Mouse (Mus musculus) hindbrain, embryonic 11.5 days (tissue): ENCODE data around the gene Nbea. TPM values are rescaled to one million over a fixed set of nuclear protein-coding genes. Genes with fewer than 3 reads are reported as not detected.

Source experiments
- ATAC-seq: fragments of 200-750 bp; cut with Nextera tagmentation; 2 replicates; pipeline ENCODE4 v1.8.0; 2017; ENCODE audit warnings: mild to moderate bottlenecking, moderate TSS enrichment, moderate library complexity; ENCODE audit not compliant: low FRiP score
- DNase-seq: peaks from one replicate; pipeline ENCODE4 v3.0.0-alpha.2; 2015; ENCODE audit warnings: low spot score
- H3K27ac ChIP-seq: fragments of 300-500 bp; sonication (generic); 2 replicates; pipeline ENCODE4 v1.5.1; 2014; ENCODE audit warnings: mild to moderate bottlenecking, low read depth, low read length
- H3K27me3 ChIP-seq: fragments of 300-500 bp; sonication (generic); 2 replicates; pipeline ENCODE4 v1.6.1; 2014; ENCODE audit warnings: mild to moderate bottlenecking, low read length, moderate library complexity, mixed read lengths; ENCODE audit not compliant: control insufficient read depth, insufficient read depth
- H3K36me3 ChIP-seq: fragments of 300-500 bp; sonication (generic); 2 replicates; pipeline ENCODE4 v1.6.1; 2014; ENCODE audit warnings: mild to moderate bottlenecking, low read length, moderate library complexity, mixed read lengths; ENCODE audit not compliant: control insufficient read depth, insufficient read depth
- H3K4me1 ChIP-seq: fragments of 300-500 bp; sonication (generic); replicated peaks from 2 replicates; pipeline ENCODE4 v1.6.1; 2014; ENCODE audit warnings: low read length, mixed read lengths; ENCODE audit not compliant: control insufficient read depth, insufficient read depth
- H3K4me2 ChIP-seq: fragments of 300-500 bp; sonication (generic); replicated peaks from 2 replicates; pipeline ENCODE4 v1.6.1; 2014; ENCODE audit warnings: mild to moderate bottlenecking, low read depth, low read length
- H3K4me3 ChIP-seq: fragments of 300-500 bp; sonication (generic); 2 replicates; pipeline ENCODE4 v1.5.1; 2014; ENCODE audit warnings: low read depth, low read length
- H3K9ac ChIP-seq: fragments of 300-500 bp; sonication (generic); 2 replicates; pipeline ENCODE4 v1.6.1; 2014; ENCODE audit warnings: low read depth, low read length
- H3K9me3 ChIP-seq: fragments of 300-500 bp; sonication (generic); 2 replicates; pipeline ENCODE4 v1.6.1; 2016; ENCODE audit warnings: low read length; ENCODE audit not compliant: control insufficient read depth
- WGBS: fragments of 180-500 bp; shearing (Covaris S2); extraction: QIAGEN DNeasy Blood & Tissue Kit; methylation state at CpG from one replicate; pipeline ENCODE4 v1.1.7; 2014; 5-methylcytosine and 5-hydroxymethylcytosine counted together
- polyA plus RNA-seq: library from polyadenylated mRNA; unstranded; fragments of >200 nt; fragmentation: Nextera tagmentation; extraction: Ambion mirVana; gene quantifications from 2 replicates; pipeline ENCODE4 v1.2.1, GENCODE M21; 2014

Gene Nbea
- polyA plus RNA-seq, 1 experiment from 2014 or later = 34.1 TPM

GRCm38 (mm10) chr3:55828481-55829256 lies 354.8 kb downstream of the Nbea start:
- H3K36me3 ChIP-seq = no peaks in the 10 kb centered on the region
- no peaks in the 10 kb centered on the region for H3K27me3 ChIP-seq
- H3K9me3 ChIP-seq = no peaks in the 10 kb centered on the region
- H3K4me2 ChIP-seq = no peak overlapping the region
- no peak overlapping the region for H3K9ac ChIP-seq
- 62% methylated on average over 10 of the region's 10 CpGs for WGBS
- DNase-seq (peak; percentile 15), ATAC-seq (no peak)
- no peak overlapping the region for H3K4me3 ChIP-seq
- H3K4me1 ChIP-seq = no peaks in the 10 kb centered on the region
- H3K27ac ChIP-seq = no peak overlapping the region

GRCm38 (mm10) chr3:55824864-55825263 lies 358.6 kb downstream of the Nbea start:
- H3K36me3 ChIP-seq = no peaks in the 10 kb centered on the region
- H3K4me2 ChIP-seq = no peak overlapping the region
- 69% methylated on average over 3 of the region's 3 CpGs for WGBS
- no peak for ATAC-seq
- no peak overlapping the region for H3K27ac ChIP-seq
- no peak overlapping the region for H3K4me3 ChIP-seq
- no peak for DNase-seq
- H3K9ac ChIP-seq = no peak overlapping the region
- no peaks in the 10 kb centered on the region for H3K9me3 ChIP-seq
- H3K27me3 ChIP-seq = no peaks in the 10 kb centered on the region
- no peaks in the 10 kb centered on the region for H3K4me1 ChIP-seq

GRCm38 (mm10) chr3:55819598-55819997 lies 363.9 kb downstream of the Nbea start:
- Histone ChIP-seq H3K9ac (no peak overlapping the region), H3K4me1 (no peaks in the 10 kb centered on the region), H3K4me3 (no peak overlapping the region), H3K4me2 (no peak overlapping the region), H3K27ac (no peak overlapping the region), H3K36me3 (no peaks in the 10 kb centered on the region), H3K9me3 (no peaks in the 10 kb centered on the region), H3K27me3 (no peaks in the 10 kb centered on the region)
- ATAC-seq (no peak), DNase-seq (no peak)

- Histone ChIP-seq H3K27me3 (no peaks in the 10 kb centered on the region), H3K9me3 (no peaks in the 10 kb centered on the region), H3K4me3 (no peak overlapping the region), H3K9ac (no peak overlapping the region), H3K4me2 (no peak overlapping the region), H3K36me3 (no peaks in the 10 kb centered on the region), H3K27ac (no peak overlapping the region), H3K4me1 (no peaks in the 10 kb centered on the region)
- no peak for ATAC-seq
- WGBS = 92% methylated on average over 2 of the region's 2 CpGs
- no peak for DNase-seq
Observed at GRCm38 (mm10) chr3:55818082-55818481, 365.4 kb downstream of the Nbea start.

GRCm38 (mm10) chr3:55816638-55817375 lies 366.7 kb downstream of the Nbea start:
- no peak overlapping the region for H3K4me3 ChIP-seq
- 84% methylated on average over 6 of the region's 6 CpGs for WGBS
- H3K9me3 ChIP-seq = no peaks in the 10 kb centered on the region
- DNase-seq = no peak
- H3K36me3 ChIP-seq = no peaks in the 10 kb centered on the region
- H3K4me2 ChIP-seq = no peak overlapping the region
- H3K4me1 ChIP-seq = no peaks in the 10 kb centered on the region
- H3K27ac ChIP-seq = 0 out of 2 replicates have a peak overlapping the region, but pooled peaks have one; percentile 33
- ATAC-seq = no peak
- H3K27me3 ChIP-seq = no peaks in the 10 kb centered on the region
- no peak overlapping the region for H3K9ac ChIP-seq

- 84% methylated on average over 5 of the region's 5 CpGs for WGBS
- no peaks in the 10 kb centered on the region for H3K9me3 ChIP-seq
- no peak overlapping the region for H3K9ac ChIP-seq
- no peak overlapping the region for H3K4me2 ChIP-seq
- H3K4me1 ChIP-seq = no peaks in the 10 kb centered on the region
- H3K27ac ChIP-seq = no peak overlapping the region
- DNase-seq (no peak), ATAC-seq (no peak)
- H3K4me3 ChIP-seq = no peak overlapping the region
- H3K27me3 ChIP-seq = no peaks in the 10 kb centered on the region
- H3K36me3 ChIP-seq = no peaks in the 10 kb centered on the region
Observed at GRCm38 (mm10) chr3:55816096-55816495, 367.4 kb downstream of the Nbea start.

GRCm38 (mm10) chr3:55814993-55815625 lies 368.4 kb downstream of the Nbea start:
- Histone ChIP-seq H3K4me1 (no peaks in the 10 kb centered on the region), H3K36me3 (no peaks in the 10 kb centered on the region), H3K4me2 (no peak overlapping the region), H3K9me3 (no peaks in the 10 kb centered on the region), H3K27me3 (no peaks in the 10 kb centered on the region), H3K4me3 (no peak overlapping the region), H3K27ac (no peak overlapping the region), H3K9ac (no peak overlapping the region)
- ATAC-seq (no peak), DNase-seq (no peak)
- 74% methylated on average over 5 of the region's 5 CpGs for WGBS

GRCm38 (mm10) chr3:55794768-55795167 lies 388.7 kb downstream of the Nbea start:
- no peak overlapping the region for H3K27ac ChIP-seq
- H3K4me3 ChIP-seq = no peak overlapping the region
- H3K9me3 ChIP-seq = no peaks in the 10 kb centered on the region
- 68% methylated on average over 2 of the region's 2 CpGs for WGBS
- no peaks in the 10 kb centered on the region for H3K36me3 ChIP-seq
- no peak for ATAC-seq
- DNase-seq = no peak
- no peak overlapping the region for H3K9ac ChIP-seq
- H3K4me1 ChIP-seq = no peaks in the 10 kb centered on the region
- no peak overlapping the region for H3K4me2 ChIP-seq
- H3K27me3 ChIP-seq = no peaks in the 10 kb centered on the region
